Mouse (Mus musculus) retina, postnatal 7 days (tissue): ENCODE measurements around the gene Bpifa1.
"Not testable (repeated sequence)": the region's sequence is repeated elsewhere in the genome, so short reads cannot be mapped to it uniquely, and the experiment has no call there.

Source experiments
- DNase-seq: peaks from one replicate; pipeline ENCODE4 v3.0.0-alpha.2; 2012; ENCODE audit warnings: low read depth, low spot score

Gene Bpifa1

GRCm38 (mm10) chr2:154142580-154142979 lies at the start of gene Bpifa1:
Gene Bpifa1, plus strand, starts transcription at chr2:154142880.
- no peak for DNase-seq

DNA sequence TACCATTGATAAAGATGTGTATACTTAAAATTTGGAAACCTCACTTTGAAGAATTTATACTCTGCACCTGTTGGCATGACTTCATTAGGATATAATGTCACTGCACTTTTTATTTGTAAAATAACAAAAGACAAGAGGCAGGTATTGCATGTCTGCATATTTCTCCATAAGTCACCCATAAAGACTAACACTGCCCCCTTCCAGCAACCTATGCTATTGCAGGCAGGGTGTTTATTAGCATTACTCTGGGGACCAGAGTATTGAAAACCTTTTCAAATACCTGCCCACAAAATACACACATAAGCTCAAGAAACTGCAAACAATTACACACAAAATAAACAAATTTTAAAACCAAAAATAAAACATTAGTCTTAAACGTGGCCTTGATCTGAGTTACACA lies 44.9 kb upstream of the Bpifa1 start:
- peak; percentile 2 for DNase-seq

DNA sequence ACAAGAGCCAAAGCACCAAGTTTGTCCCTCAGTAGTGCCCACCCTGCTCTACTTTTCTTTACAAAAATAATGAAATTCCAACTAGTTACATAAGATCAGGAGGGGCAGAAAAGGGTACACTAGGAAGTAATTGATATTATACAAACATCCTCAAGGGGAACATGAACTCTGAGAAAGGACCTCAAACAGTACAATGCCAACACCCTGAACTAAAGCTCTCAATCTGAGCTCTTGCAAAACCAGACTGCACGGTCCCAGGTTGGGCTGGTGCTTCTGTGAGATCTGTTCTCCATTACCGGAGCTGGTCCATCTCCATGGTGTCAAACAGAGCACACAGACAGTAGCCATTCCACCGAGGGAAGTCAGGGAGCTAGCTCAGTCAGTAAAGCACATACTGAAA lies 25.3 kb upstream of the Bpifa1 start:
- no peak for DNase-seq

GRCm38 (mm10) chr2:154130120-154130519 lies 12.6 kb upstream of the Bpifa1 start, which contains the start of gene Bpifa3:
Gene Bpifa3, plus strand, starts transcription at chr2:154130336.
- DNase-seq: no peak

DNA sequence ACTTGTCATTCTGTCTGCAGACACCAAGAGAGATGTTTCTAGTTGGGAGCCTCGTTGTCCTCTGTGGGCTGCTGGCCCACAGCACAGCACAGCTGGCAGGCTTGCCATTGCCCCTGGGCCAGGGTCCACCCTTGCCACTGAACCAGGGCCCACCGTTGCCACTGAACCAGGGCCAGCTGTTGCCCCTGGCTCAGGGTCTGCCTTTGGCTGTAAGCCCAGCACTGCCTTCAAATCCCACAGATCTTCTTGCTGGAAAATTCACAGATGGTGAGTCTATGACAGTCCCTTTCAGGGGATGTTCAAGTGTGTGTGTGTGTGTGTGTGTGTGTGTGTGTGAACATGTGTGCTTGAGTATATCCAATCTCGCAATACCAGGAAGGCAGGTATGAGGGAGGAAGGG lies 1.1 kb downstream of the Bpifa1 start:
- no peak for DNase-seq

DNA sequence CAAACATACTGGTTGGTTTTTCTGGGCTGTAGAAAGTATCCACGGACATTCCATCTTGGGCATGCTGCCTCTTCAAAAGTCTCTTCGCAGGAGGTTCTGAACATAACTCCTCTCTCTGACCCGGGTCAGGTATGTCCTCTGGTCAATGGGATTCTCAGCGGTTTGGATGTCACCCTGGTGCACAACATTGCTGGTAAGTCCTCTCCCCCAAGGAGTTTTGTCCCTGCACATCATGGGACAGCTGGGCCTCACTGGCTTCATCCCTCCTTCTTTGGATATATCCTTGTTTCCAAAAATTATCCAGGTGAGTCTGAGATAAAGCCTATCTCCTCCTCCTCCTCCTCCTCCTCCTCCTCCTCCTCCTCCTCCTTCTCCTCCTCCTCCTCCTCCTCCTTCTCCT lies 4.8 kb downstream of the Bpifa1 start:
- DNase-seq: no peak

GRCm38 (mm10) chr2:154158433-154158832 lies 15.8 kb downstream of the Bpifa1 start:
- peak; percentile 45 for DNase-seq

DNA sequence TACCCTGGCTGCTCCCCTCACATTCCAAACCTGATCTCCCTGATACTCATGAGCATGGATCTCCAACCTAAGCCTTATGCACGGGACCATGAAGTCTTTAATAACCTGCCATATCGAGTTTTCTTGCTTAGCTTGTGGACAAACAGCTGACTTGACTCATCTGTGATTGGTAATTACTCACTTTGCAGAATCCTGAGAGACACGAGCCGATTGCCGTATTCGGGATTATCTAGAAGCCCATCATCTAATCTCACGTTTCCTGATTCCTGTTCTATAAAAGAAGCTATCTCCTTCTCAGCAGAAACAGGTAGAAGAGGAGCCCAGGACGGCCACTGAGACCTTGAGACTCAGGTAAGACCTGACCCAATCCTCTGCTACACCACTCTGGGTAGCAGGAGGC lies 19.6 kb downstream of the Bpifa1 start, which contains the start of gene Bpifa5:
Bpifa5 (plus strand) TSS at position 301 of the 400 bp plus-strand sequence.
- no peak for DNase-seq

- no peak for DNase-seq
Measured at GRCm38 (mm10) chr2:154163306-154163705, 20.6 kb downstream of the Bpifa1 start.

GRCm38 (mm10) chr2:154169172-154169571 lies 26.5 kb downstream of the Bpifa1 start:
- no peak for DNase-seq

GRCm38 (mm10) chr2:154171621-154172020 lies 28.9 kb downstream of the Bpifa1 start:
- no peak for DNase-seq

- DNase-seq: peak; percentile 13
Measured at GRCm38 (mm10) chr2:154173313-154173712, 30.6 kb downstream of the Bpifa1 start.

GRCm38 (mm10) chr2:154181900-154182299 lies 39.2 kb downstream of the Bpifa1 start:
- not testable (repeated sequence) for DNase-seq

DNA sequence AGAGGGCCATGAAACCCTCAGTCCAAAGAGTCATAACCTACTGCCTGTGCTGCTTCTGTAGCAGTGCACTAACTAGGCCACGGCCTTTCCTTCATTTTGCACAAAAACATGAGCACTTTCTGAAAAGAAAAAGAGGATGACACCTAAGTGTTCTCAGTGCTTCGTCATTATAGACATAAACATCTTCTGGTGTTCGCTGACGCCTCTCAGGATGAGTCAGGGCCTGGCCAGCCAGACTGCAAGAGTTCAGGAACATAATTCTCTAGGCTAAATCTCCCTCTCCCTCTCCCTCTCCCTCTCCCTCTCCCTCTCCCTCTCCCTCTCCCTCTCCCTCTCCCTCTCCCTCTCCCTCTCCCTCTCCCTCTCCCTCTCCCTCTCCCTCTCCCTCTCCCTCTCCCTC lies 40.4 kb downstream of the Bpifa1 start:
- not testable (repeated sequence) for DNase-seq

DNA sequence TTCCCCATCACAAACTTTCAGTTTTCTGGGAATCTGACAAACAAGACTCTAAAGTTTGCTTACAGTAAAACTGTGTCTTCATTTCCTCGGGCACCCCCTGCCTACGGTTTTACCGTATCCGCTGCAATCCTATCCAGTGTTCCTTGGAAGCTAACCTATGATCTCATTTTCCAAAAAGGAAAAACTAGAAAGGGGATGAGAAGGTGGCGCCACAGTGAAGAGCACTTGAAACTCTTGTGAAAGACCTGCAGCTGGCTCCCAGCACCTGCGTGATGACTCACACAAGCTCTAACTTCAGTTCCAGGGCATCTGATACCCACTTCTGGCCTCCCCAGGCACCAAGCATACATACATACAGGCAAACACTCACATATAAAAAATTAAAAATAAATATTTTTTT lies 42.6 kb downstream of the Bpifa1 start:
- no peak for DNase-seq

DNA sequence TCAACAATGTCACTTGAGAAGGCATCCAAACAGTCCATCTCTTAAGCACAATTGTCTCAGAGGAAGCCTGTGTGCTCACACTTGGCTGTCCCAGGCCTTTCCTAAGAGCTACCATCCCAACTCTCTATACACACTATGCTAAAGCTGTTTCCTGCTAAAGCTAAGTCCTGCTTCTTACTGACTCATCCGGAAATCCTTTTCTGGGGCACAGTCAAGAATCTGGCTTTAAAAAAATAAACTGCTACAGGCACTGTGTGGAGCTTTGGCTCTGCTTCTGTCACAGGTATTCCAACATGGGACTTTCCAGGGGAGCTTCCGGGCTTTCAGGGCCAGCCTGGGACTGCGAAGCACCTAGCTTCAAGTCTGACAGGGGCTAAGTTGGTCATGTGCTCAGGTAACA lies 43.1 kb downstream of the Bpifa1 start:
- DNase-seq: no peak

DNA sequence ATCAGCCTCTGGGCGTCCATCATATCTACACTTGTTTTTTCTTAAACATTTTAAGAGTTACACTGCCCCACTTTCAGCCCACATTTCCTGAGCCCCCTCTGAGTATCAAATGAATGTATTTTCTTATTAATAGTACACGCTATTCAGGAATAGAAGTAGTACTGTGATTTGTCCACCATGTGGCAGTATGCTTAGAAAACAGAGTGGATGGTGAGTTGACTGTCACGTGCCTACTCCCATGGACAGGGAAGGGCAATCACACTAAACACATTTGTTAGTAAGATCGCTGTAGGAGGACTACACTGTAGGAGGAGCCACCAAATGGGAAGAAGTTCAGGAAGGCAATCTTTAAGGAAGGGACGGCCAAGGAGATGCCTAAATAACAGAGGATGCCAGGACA lies 44.8 kb downstream of the Bpifa1 start:
- no peak for DNase-seq

DNA sequence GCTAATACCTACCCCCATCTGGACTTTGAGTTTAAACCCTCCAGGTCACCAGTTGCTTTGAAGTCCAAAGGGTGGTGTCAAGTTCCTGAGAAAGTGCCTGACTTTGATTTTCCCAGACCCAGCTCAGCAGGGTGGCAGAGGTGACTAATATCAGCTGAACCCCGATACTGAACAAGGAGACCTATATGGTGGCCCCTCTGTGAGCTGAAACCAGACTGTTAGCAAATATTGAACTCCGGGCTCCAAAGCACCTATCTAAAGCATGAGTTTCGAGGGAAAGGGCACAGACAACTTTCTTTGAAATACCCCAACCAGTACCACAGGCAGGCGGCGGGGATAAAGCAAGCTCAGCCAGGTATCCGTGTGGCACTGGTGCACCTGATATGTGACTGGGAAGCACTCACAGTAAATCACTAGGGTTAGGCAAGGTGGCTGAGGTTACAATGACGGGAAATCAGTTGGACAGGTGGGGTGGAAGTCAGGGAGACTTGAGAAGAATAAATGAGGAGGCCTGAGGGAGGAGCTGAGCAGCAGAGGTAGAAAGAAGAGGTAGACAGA lies 47.3 kb downstream of the Bpifa1 start:
- DNase-seq: no peak

DNA sequence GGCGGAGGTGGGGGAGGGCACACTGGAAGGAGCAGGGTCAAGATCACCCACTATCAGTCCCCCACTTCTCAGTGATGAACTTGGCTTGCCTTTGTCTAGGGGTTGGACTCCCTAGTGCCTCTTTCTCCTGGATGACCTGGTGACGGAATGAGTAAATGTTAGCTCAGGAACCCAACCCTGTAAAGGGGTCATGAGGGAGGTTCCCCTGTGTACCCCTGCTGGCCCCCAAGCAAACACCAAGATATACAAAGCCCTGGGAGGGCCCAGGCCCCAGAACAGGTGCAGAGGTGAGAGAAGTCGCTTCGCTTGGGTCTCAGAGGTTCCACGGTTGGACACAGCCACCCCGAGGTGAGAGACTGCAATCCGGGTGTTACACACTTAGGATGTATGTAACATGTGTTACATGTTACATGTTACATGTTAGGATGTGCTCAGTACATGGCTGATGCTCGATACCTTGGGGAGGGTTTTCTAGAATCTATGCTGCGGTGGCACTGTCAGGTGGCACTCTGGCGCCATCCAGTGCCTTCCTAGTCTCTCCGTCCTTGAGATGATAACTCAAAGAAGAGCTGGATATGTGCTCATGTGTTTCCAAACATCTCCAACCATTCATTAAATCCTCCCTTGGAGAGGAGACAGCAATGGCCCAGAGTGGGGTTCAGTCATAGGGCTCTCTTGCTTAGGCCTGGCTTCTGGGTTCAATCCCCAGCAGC lies 48.0 kb downstream of the Bpifa1 start, which contains the start of gene Bpifb1:
Bpifb1 (plus strand) TSS at position 273 of the 713 bp plus-strand sequence.
- DNase-seq: no peak

- no peak for DNase-seq
Measured at GRCm38 (mm10) chr2:154192141-154192540, 49.5 kb downstream of the Bpifa1 start.

DNA sequence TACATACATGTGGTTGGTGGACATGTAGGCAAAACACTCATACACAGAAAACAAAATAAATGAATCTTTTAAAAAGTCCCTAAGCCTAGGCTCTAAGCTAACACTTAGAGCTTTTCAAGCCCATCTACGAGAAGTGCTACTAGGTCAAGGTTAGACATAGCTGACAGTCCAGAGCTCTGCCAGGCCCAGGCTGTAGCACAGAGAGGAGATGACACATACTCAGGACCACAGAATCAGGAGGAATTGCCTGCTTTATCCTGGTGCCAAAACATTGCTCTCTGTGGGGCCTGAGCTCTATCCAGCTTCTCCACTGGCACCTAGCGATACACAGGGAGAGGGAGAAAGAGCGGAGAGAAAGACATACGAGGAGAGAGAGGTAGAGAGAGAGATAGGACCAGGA lies 50.4 kb downstream of the Bpifa1 start:
- no peak for DNase-seq

GRCm38 (mm10) chr2:154193994-154194504 lies 51.4 kb downstream of the Bpifa1 start:
- DNase-seq: no peak

DNA sequence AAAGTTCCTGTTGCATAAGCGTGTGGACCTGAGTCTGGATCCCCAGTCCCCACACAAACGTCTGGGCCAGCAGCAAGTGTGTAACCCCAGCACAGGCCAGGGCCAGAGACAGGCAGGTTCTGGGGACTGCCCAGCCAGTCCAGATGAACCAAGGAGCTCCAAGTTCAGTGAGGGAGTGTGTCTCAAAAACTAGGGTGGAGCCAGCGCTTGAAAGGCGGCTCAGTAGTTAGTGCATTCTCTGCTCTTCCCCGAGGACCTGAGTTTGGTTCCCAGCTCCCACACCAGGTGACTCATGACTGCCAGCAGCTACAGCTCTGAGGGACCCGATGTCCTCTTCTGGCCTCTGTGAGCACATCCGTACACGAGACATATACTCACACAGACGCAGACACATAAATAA lies 54.4 kb downstream of the Bpifa1 start:
- DNase-seq: no peak
